Mouse (Mus musculus): ENCODE results near the gene Rad51c.
"Not testable (repeated sequence)": the region's sequence is repeated elsewhere in the genome, so short reads cannot be mapped to it uniquely, and the experiment has no call there.

Gene Rad51c

DNA sequence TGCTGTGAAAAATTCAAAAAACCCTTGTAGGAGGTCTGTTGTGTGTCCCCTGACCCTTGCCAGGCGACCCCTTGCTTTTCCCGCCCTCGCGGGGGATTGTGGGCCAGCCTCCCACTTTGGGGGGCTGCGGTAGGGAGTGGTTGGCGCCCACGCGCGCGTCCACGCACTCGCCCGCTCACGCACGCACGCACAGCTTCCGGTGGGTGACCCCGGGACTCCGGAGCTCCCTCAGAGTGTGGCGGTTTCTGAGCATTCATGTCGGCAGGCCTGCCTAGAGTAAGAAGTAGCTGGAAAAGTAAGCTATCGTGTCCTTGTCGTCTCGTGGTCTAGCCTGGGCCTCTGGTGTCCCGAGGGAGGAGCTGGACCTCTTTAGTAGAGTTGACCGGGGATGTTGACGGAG lies at the start of gene Rad51c, which contains the start of gene Tex14:
Gene Rad51c (minus strand): TSS at position 79 of the 400 bp plus-strand sequence.
Gene Tex14 (plus strand): TSS at position 190 of the 400 bp plus-strand sequence.
- in situ Hi-C loops (cut with MboI), result no loop called here

DNA sequence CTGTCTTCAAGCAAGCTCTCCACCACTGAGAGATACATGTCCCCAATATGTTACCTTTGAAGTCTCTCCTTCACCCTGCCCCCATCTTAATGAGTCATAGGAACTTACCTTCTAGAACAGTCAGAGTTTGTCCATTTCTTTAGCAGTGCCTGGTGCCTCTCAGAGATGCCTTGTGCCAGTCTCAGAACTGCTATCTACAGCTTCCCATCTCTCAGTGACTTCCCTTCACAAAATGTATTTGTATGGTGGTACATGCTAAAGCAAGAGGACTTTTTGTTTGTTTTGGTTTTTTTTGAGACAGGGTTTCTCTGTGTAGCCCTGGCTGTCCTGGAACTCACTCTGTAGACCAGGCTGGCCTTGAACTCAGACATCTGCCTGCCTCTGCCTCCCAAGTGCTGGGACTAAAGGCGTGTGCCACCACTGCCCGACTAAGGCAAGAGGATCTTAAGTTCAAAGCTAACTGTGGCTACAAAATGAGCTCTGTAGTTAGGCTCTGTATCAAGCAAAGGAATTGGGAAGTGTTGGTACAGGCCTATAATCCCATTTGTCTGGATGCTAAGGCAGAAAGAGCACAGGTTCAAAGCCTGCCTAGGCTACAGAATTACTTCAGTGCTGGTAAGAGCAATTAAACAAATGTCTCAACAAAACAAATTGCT lies 49.4 kb upstream of the Rad51c start:
- in situ Hi-C loops (cut with MboI), result no loop called here

DNA sequence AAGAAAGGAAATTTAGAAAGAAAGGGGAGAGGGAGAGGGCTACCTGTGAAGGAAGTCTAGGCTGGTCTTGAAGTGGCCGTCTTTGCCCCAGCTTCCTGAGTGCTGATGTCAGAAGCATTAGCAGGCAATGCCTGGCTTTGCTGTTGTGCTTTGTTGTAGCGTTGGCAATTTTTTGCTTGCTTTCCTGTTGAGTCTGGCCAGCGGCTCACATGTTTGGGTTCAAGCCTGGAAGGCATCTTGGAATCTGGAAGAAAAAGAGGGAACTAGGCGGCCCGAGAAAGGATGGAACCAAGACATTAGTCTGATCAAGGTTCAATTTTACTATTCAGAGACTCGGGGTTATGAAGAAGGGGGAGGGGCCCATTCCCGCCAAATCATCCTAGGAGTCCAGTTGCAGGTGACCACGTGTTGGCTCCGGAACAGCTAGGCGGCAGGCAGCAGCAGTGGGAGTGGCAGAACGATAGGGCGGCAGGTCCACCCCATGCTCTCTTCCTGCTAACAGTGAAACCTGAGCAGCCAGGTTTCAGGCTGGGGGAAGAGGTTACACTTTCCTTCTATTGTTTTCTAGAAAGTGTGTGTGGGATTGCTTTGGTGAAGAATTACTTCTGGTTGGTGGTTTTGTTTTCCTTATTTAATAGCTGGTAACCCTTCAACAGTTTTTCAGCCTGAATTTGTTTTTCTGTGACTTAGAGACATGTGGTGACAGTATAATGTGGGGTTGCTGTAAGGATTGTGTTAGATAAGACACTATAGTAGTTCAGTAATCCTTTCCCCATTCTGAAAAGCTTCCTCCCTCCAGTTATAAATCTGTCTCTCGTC lies 48.7 kb upstream of the Rad51c start:
- in situ Hi-C loops (cut with MboI), result no loop called here

DNA sequence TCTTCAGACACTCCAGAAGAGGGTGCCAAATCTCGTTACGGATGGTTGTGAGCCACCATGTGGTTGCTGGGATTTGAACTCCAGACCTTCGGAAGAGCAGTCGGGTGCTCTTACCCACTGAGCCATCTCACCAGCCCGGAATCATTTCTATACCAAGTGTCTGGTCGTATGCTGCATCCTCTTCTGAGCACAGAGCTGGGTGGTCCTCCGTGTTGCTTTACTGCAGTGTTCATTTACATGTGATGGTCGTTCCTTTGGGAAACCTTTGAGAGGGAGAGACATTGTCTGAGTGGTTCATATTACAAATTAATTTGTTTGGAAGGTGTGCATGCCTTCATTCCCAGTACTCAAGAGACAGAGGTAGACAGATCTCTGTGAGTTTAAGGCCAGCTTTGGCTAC lies 48.0 kb upstream of the Rad51c start:
- in situ Hi-C loops (cut with MboI), result not testable (repeated sequence)

DNA sequence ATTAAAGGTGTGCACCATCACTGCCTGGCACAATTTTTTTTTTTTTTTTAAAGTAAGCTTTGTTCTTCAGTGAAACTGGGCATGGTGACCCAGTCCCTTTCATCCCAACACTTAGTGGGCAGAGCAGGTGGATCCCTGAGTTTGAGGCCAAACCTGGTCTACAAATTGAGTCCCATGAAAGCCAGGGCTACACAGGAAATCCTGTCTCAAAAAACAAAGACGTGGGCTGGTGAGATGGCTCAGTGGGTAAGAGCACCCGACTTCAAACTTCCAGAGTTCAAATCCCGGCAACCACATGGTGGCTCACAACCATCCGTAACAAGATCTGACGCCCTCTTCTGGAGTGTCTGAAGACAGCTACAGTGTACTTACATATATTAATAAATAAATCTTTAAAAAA lies 45.1 kb upstream of the Rad51c start:
- in situ Hi-C loops (cut with MboI), result loop anchor here (10.0 kb wide), 1 partner anchor 305 kb away; no protein-coding TSS in a partner anchor

DNA sequence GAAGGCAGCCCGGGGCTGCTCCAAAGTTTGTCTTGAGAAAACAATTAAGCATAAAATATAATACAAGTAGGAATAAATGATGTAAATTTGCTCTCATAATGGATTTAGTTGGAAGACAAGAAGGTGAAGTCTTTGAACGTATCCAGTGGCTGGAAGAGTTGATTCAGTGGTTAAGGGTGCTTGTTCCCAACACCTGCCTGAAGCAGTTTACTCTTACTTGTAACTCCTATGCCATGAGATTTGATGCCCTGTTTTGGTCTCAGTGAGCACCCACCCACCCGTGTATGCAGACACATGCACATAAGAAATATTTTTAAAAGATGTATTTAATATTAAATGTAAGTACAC lies 44.4 kb upstream of the Rad51c start:
- in situ Hi-C loops (cut with MboI), result loop anchor here (10.0 kb wide), 1 partner anchor 306 kb away; no protein-coding TSS in a partner anchor

DNA sequence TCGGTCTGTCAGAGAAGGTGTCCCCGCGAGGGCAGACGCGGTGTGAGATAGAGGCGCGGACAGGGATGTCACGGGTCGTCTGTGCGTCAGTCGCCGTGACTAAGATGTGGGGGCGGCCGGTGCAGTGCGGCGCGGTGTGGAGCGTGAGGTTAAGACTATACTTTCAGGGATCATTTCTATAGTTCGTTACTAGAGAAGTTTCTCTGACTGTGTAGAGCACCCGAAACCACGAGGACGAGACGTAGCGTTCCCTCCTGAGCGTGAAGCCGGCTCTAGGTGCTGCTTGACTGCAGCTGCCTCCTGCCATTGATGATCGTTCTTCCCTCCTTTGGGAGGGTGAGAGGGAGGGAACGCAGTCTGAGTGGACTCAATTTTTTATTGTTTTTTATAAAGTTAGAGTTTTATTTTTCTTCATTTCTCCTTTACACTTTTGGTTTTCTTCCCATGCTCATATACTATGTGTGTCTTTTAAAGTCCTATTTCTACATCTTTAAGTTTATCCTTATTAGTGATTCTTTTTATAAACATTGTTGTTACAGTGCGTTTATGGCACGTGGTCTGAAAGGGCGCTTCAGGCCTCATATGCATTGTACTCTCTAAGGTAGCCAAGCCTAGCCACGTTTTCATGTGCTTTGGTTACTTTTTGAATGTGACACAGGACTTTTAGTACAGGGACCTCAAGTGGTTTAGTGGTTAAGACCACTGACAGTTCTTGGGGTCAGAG lies 43.9 kb upstream of the Rad51c start:
- in situ Hi-C loops (cut with MboI), result loop anchor here (10.0 kb wide), 1 partner anchor 306 kb away; no protein-coding TSS in a partner anchor

DNA sequence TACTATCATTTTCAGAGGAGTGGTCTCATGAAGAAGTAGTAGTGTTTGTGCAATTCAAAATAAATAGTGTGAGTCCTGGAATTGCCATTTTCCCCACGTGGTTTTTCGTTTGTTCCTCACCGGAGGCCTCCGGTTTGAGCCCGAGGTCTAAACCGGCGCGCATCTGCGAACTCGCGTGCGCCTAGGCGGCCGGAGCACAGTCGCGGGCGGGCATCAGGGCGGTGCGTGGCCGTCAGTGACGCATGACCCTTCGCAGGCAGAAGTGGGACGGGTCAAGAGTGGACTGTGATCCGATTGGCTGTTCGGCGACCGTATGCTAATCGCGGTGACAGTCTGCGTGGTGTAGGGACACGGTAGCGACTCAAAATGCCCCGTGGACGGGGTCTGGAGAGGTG lies 43.3 kb upstream of the Rad51c start:
- in situ Hi-C loops (cut with MboI), result loop anchor here (10.0 kb wide), 1 partner anchor 307 kb away; no protein-coding TSS in a partner anchor

DNA sequence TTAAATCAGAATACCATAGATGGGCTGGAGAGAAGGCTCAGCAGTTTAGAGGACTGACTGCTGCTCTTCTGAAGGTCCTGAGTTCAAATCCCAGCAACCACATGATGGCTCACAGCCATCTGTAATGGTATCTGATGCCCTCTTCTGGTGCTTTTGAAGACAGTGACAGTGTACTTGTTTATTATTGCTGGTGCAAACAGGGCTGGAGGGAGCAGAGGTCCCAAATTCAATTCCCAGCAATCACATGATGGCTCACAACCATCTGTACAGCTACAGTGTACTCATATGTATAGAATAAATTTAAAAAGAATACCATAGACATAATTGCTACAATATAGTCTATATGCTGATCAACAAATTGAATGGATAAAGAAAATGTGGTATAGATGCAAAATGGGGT lies 42.7 kb upstream of the Rad51c start:
- in situ Hi-C loops (cut with MboI), result loop anchor here (10.0 kb wide), 1 partner anchor 307 kb away; no protein-coding TSS in a partner anchor

DNA sequence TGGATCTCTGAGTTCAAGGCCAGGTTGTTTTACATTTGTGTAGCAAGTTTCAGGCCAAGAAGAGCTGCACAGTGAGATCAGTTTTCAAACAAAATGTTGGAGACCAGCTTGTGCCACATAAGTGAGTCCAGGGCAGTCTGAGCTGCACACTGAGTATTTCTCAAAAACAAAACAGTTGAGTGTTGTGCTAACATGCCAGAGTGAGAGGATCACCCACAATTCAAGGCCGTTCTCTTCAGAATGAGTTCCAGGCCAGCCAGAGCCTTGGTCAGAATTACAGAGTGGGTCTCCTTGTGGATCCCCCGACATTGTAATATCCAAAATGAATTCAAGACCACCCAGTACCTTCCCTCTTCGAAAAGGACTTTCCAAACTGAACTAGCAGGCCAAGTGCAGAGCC lies 41.4 kb upstream of the Rad51c start:
- in situ Hi-C loops (cut with MboI), result loop anchor here (10.0 kb wide), 1 partner anchor 309 kb away; no protein-coding TSS in a partner anchor

DNA sequence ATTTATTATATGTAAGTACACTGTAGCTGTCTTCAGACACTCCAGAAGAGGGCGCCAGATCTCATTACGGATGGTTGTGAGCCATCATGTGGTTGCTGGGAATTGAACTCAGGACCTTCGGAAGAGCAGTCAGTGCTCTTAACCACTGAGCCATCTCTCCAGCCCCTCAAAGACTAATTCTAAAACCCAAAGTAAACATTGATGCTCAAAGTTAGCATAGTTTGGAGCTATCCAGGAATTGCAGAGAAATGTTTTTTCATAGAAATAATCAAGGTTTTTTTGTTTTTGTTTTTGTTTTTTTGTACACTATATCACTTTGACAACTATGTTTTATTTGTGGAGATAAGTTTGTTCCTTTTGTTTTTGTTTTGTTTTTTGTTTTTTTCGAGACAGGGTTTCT lies 40.8 kb upstream of the Rad51c start:
- in situ Hi-C loops (cut with MboI), result loop anchor here (10.0 kb wide), 1 partner anchor 309 kb away; no protein-coding TSS in a partner anchor

DNA sequence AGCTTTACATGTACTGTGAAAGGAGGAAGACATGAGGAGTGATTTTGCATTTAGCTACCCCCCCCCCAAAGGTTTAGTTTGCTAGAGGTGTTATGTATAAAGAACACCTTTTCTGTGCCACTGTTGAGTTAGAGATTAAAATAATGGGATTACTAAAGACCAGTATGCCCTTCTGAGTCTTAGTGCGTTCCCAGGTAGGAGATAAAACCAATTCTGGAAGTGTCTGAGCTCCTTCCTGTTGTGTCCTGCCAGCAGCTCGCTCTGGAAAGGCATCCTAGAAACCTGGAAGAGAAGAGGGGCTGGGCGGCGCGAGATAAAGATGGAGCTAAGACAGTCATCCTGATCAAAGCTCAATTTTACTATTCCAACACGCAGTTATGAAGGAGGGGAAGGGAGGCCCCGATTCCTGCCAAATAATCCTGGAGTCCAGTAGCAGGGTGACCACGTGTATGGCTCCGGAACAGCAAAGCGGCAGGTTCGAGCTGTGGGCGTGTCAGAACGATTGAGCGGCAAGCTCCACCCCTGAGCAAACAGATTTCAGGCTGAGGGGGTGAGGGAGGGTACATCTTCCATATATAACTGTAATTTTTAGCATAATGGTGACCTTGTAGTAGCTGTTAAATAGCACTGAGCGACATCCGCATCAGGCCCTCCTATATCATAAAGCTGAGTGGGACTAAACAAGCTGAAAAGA lies 40.1 kb upstream of the Rad51c start:
- in situ Hi-C loops (cut with MboI), result loop anchor here (10.0 kb wide), 1 partner anchor 310 kb away; no protein-coding TSS in a partner anchor

DNA sequence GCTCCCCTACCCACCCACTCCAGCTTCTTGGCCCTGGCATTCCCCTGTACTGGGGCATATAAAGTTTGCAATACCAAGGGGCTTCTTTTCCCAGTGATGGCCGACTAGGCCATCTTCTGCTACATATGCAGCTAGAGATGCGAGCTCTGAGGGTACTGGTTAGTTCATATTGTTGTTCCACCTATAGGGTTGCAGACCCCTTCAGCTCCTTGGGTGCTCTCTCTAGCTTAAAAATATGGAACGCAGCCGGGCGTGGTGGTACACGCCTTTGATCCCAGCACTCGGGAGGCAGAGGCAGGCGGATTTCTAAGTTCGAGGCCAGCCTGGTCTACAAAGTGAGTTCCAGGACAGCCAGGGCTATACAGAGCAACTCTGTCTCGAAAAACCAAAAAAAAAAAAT lies 39.3 kb upstream of the Rad51c start:
- in situ Hi-C loops (cut with MboI), result loop anchor here (10.0 kb wide), 1 partner anchor 311 kb away; no protein-coding TSS in a partner anchor

DNA sequence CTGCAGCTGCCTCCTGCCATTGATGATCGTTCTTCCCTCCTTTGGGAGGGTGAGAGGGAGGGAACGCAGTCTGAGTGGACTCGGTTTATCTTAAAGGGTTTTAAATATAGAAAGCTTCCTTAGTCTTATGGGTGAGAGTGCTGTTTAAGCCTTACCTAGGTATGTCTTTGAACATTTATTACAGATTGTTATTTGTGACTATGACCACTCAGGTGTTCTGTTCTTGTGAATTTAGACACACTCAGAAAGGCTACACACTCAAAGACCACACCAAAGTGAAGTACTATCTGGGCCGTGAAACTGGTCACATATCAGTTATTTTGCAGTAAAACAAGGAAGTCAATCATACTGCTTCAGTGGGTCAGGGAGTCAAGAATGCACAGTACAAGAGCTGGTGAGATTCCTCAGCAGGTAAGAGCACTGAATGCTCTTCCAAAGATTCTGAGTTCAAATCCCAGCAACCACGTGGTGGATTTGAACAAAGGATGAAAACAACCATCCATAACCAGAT lies 38.7 kb upstream of the Rad51c start:
- in situ Hi-C loops (cut with MboI), result loop anchor here (10.0 kb wide), 1 partner anchor 311 kb away; no protein-coding TSS in a partner anchor

DNA sequence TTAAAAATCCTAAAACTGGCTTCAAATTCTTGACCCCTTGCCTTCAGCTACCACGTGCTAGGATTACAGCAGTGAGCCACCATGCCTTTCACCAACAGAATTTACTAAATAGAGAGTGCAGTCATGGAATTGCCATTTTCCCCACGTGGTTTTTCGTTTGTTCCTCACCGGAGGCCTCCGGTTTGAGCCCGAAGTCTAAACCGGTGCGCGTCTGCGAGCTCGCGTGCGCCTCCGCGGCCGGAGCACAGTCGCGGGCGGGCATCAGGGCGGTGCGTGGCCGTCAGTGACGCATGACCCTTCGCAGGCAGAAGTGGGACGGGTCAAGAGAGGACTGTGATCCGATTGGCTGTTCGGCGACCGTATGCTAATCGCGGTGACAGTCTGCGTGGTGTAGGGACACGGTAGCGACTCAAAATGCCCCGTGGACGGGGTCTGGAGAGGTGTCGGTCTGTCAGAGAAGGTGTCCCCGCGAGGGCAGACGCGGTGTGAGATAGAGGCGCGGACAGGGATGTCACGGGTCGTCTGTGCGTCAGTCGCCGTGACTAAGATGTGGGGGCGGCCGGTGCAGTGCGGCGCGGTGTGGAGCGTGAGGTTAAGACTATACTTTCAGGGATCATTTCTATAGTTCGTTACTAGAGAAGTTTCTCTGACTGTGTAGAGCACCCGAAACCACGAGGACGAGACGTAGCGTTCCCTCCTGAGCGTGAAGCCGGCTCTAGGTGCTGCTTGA lies 38.1 kb upstream of the Rad51c start:
- in situ Hi-C loops (cut with MboI), result loop anchor here (10.0 kb wide), 1 partner anchor 312 kb away; no protein-coding TSS in a partner anchor

DNA sequence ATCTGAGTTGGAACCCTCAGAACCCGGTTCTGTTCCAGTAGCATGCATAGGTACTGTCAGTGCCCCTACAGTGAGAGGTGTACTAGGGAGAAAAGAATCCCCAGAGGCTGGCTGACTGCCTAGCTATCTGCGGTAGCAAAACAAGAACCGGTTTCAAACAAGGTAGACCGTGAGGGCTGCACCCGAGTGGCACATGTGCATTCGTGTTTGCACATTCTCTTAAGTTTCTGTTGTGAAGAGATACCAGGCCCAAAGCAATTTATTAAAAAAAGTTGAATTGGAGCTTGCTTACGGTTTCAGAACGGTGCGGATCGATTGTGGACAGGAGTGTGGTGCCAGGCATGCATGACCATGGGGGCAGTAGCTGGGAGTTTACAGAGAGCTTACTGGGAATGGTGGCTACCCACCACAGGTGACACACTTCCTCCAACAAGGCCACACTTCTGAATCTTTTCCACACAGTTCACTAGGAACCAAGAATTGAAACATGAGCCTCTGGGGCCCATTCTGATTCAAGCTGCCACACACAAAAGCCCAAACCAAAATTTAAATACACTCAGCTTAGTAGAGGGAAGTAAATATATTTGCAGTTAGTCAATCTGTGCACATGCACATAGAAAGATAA lies 35.2 kb upstream of the Rad51c start:
- in situ Hi-C loops (cut with MboI), result loop anchor here (10.0 kb wide), 1 partner anchor 315 kb away; no protein-coding TSS in a partner anchor

DNA sequence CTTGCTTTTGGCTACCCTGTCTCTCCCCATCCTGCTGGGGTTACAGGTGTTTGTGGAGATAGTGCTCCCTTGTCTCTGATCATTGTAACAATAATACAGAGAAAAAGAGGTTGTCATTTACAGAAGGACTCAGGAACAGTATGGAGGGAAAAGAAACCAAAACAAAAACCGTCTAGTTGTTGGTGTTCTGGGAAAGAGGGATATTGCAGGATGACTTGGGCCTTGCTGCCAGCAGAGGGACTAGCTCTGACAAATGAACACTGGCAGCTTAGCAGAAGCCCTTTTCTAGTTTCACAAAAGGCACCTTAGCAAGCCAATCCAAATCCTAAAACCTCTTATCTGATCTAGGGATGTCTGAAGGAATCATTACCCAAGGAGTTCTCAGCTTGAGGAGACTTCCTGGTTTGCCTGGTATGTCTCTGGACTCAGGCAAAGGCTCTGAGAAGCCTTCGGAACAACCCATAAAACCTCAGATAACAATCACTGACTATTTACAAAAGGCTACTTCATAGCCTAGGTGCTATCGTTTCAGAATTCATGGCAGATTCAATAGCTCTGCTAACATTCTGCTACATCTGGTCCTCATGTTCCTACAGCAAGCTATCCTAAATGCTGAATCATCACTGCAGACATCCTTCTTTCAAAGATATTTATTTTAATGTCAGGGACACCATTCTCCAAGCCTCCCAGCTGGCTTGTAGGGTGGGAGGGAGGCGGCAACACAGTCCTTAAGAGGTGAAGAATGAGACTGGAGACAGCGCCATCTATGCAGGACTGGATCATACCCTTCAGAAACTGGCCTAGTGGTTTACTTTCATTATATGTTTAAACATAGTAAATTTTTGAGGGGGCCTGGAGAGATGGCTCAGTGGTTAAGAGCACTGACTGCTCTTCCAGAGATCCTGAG lies 31.8 kb upstream of the Rad51c start:
- in situ Hi-C loops (cut with MboI), result no loop called here

DNA sequence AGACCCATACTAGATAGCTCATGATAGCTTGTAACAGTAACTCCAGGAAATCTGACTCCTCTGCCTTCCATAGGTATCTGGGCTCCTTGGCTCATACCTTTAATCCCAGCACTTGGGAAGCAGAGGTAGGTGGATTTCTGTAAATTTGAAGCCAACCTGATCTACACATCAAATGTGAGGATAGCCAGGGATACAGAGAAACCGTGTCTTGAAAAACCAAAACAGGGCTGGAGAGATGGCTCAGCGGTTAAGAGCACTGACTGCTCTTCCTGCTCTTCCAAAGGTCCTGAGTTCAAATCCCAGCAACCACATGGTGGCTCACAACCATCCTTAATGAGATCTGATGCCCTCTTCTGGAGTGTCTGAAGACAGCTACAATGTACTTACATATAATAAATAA lies 30.4 kb upstream of the Rad51c start:
- in situ Hi-C loops (cut with MboI), result not testable (repeated sequence)

Data from mature B cell (primary cell).